Mouse (Mus musculus) hindbrain, embryonic 12.5 days (tissue): ENCODE data around the gene D930048N14Rik. TPM values are rescaled to one million over a fixed set of nuclear protein-coding genes. Genes with fewer than 3 reads are reported as not detected.
"Not testable (repeated sequence)": the region's sequence is repeated elsewhere in the genome, so short reads cannot be mapped to it uniquely, and the experiment has no call there.

Experiments used
- ATAC-seq: fragments of 200-750 bp; cut with Nextera tagmentation; 2 replicates; pipeline ENCODE4 v1.8.0; 2017; ENCODE audit warnings: moderate TSS enrichment; ENCODE audit not compliant: low FRiP score
- H3K27ac ChIP-seq: fragments of 300-500 bp; sonication (generic); 2 replicates; pipeline ENCODE4 v1.5.1; 2016; ENCODE audit warnings: mild to moderate bottlenecking
- H3K27me3 ChIP-seq: fragments of 300-500 bp; sonication (generic); 2 replicates; pipeline ENCODE4 v1.6.1; 2016; ENCODE audit warnings: mild to moderate bottlenecking
- H3K36me3 ChIP-seq: fragments of 300-500 bp; sonication (generic); 2 replicates; pipeline ENCODE4 v1.6.1; 2016; ENCODE audit warnings: mild to moderate bottlenecking
- H3K4me1 ChIP-seq: fragments of 300-500 bp; sonication (generic); 2 replicates; pipeline ENCODE4 v1.6.1; 2016
- H3K4me2 ChIP-seq: fragments of 300-500 bp; sonication (generic); replicated peaks from 2 replicates; pipeline ENCODE4 v1.6.1; 2016; ENCODE audit warnings: mild to moderate bottlenecking
- H3K4me3 ChIP-seq: fragments of 300-500 bp; sonication (generic); 2 replicates; pipeline ENCODE4 v1.5.1; 2016; ENCODE audit warnings: mild to moderate bottlenecking
- H3K9ac ChIP-seq: fragments of 300-500 bp; sonication (generic); 2 replicates; pipeline ENCODE4 v1.6.1; 2016; ENCODE audit warnings: mild to moderate bottlenecking, moderate library complexity
- H3K9me3 ChIP-seq: fragments of 300-500 bp; sonication (generic); replicated peaks from 2 replicates; pipeline ENCODE4 v1.6.1; 2016; ENCODE audit warnings: mild to moderate bottlenecking
- WGBS: fragments of 180-500 bp; shearing (Covaris S2); methylation state at CpG from one replicate; pipeline ENCODE4 v1.1.7; 2016; 5-methylcytosine and 5-hydroxymethylcytosine counted together
- polyA plus RNA-seq: library from polyadenylated mRNA; unstranded; fragments of >200 nt; fragmentation: Nextera tagmentation; extraction: Ambion mirVana; gene quantifications from 2 replicates; pipeline ENCODE4 v1.2.1, GENCODE M21; 2016

D930048N14Rik gene
- polyA plus RNA-seq, 1 experiment from 2014 or later = 0.98 TPM

DNA sequence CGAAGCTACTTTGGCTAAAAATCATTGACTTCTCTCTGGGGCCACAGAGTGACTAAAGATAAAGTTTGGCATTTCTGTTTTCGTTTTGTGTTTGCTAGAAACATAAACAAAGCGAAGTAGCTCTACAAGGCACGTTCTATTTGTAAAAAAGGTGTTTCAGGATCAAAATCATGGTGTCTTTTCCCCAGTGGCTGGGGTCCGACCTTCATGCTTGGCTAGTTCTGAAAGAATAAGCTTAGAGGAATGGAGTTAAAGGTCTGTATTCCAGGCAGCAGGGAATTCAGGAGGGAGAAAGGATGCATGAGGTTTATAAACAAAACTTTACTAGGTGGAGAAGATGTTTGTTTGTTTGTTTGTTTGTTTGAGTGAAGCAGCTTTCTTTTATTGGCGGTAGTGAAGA lies 38.6 kb downstream of the D930048N14Rik start:
- Histone ChIP-seq H3K4me2 (peak overlapping the region; percentile 77), H3K4me3 (peak overlapping the region; percentile 65), H3K36me3 (peaks cover 16% of the 10 kb centered on the region), H3K27ac (peak overlapping the region; percentile 99), H3K4me1 (peaks cover 10% of the 10 kb centered on the region), H3K27me3 (no peaks in the 10 kb centered on the region), H3K9me3 (no peaks in the 10 kb centered on the region), H3K9ac (peak overlapping the region; percentile 53)
- 21% methylated on average over 6 of the region's 6 CpGs for WGBS
- no peak for ATAC-seq

DNA sequence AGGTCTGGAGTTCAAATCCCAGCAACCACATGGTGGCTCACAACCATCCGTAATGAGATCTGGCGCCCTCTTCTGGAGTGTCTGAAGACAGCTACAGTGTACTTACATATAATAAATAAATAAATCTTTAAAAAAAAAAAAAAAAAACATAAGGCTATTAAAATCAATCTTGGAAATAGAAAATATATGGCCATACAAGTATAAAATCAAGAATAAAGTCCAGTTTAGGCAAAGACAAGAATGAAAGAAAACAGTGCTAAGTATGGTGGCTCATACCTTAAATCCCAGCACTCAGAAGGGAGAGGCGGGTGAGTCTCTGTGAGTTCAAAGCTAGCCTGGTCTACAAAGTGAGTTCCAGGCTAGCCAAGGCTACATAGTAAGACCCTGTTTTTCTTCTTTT lies 39.8 kb downstream of the D930048N14Rik start:
- H3K9ac ChIP-seq, H3K4me2 ChIP-seq, H3K4me3 ChIP-seq, H3K9me3 ChIP-seq, H3K27me3 ChIP-seq, H3K27ac ChIP-seq, H3K36me3 ChIP-seq, ATAC-seq: not testable (repeated sequence)
- 90% methylated on average over 1 of the region's 3 CpGs for WGBS
- peaks cover 10% of the 10 kb centered on the region for H3K4me1 ChIP-seq

DNA sequence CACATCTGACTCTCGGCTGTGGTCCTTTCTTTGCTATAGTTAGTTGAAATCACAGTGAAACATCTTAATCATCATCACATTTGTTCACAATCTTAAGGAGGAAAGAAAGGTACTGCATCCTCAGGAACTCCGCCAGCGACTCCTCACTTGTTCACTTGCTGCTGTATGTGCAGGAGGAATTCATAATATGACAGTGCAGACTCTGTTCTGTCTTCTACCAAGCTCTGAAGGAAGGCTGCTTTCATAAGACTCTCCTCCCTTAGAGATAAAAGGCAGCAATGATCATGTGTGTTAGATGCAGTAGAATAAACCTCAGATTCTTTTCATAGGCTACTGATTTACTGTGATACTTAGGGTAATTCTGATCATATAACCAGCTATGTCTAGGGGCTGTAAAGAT lies 44.2 kb downstream of the D930048N14Rik start:
- 94% methylated on average over 3 of the region's 3 CpGs for WGBS
- H3K36me3 ChIP-seq = peaks cover 40% of the 10 kb centered on the region
- ATAC-seq = no peak

GRCm38 (mm10) chr11:51702831-51703230 lies 52.1 kb downstream of the D930048N14Rik start:
- no peaks in the 10 kb centered on the region for H3K4me1 ChIP-seq
- no peak for ATAC-seq
- no peak overlapping the region for H3K4me3 ChIP-seq
- no peaks in the 10 kb centered on the region for H3K9me3 ChIP-seq
- H3K9ac ChIP-seq = no peak overlapping the region
- 85% methylated on average over 3 of the region's 3 CpGs for WGBS
- H3K27me3 ChIP-seq = no peaks in the 10 kb centered on the region
- H3K27ac ChIP-seq = no peak overlapping the region
- H3K4me2 ChIP-seq = no peak overlapping the region
- peaks cover 77% of the 10 kb centered on the region for H3K36me3 ChIP-seq

More for the DNA sequence above, 44.2 kb downstream of the D930048N14Rik start:
- no peaks in the 10 kb centered on the region for H3K4me1 ChIP-seq
- no peak overlapping the region for H3K4me3 ChIP-seq
- H3K27me3 ChIP-seq = no peaks in the 10 kb centered on the region
- no peak overlapping the region for H3K4me2 ChIP-seq
- no peak overlapping the region for H3K9ac ChIP-seq
- H3K27ac ChIP-seq = no peak overlapping the region
- no peaks in the 10 kb centered on the region for H3K9me3 ChIP-seq

DNA sequence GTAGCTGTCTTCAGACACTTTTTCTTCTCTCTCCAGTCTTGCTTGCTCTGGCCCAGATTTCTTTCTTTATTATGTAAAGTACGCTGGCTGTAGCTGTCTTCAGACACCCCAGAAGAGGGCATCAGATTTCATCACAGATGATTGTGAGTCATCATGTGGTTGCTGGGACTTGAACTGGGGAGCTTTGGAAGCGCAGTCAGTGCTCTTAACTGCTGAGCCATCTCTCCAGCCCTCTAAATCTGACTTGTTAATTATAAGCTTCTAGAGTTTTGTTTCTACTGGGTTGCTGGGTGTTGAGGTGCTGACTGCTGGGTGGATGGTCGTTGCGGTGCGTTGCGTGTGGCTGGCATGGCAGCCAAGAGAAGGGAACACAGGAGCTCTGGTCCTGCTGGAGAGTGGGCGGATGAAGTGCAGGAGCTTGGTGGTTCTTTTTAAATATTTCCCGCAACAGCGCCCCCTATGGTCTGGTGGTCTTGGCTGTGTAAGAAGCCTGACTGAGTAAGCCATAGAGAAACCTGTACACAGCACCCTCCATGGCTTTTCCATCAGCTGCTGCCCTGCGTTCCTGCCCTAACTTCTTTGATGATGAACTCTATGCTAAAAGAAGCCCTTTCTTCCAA lies 52.7 kb downstream of the D930048N14Rik start:
- Histone ChIP-seq H3K9ac (no peak overlapping the region), H3K27ac (no peak overlapping the region), H3K4me3 (no peak overlapping the region), H3K27me3 (no peaks in the 10 kb centered on the region), H3K4me2 (no peak overlapping the region), H3K9me3 (no peaks in the 10 kb centered on the region), H3K36me3 (peaks cover 76% of the 10 kb centered on the region), H3K4me1 (no peaks in the 10 kb centered on the region)
- no peak for ATAC-seq
- 68% methylated on average over 10 of the region's 10 CpGs for WGBS

DNA sequence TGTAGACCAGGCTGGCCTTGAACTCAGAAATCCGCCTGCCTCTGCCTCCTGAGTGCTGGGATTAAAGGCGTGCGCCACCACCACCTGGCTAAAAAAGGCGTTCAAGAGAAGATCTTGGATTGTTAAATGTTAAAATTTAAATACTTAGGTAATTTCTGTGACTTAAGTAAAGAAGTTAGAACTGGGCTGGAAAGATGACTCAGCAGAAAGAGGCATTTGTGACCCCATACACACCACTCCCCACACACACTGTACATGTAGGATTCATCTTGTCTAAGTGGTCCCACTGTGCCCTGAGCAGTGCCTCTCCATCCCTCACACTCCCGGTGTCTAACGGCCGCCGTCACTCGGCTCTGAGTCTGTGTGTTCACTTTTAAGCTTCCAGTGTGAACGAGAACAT lies 55.7 kb downstream of the D930048N14Rik start:
- Histone ChIP-seq H3K4me1 (no peaks in the 10 kb centered on the region), H3K36me3 (peaks cover 63% of the 10 kb centered on the region), H3K9ac (no peak overlapping the region), H3K4me3 (no peak overlapping the region), H3K27ac (no peak overlapping the region), H3K9me3 (no peaks in the 10 kb centered on the region), H3K4me2 (no peak overlapping the region), H3K27me3 (no peaks in the 10 kb centered on the region)
- WGBS = 93% methylated on average over 10 of the region's 10 CpGs
- ATAC-seq = no peak

GRCm38 (mm10) chr11:51707080-51707479 lies 56.3 kb downstream of the D930048N14Rik start:
- Histone ChIP-seq H3K9me3 (no peaks in the 10 kb centered on the region), H3K4me2 (no peak overlapping the region), H3K4me1 (no peaks in the 10 kb centered on the region), H3K36me3 (peaks cover 63% of the 10 kb centered on the region), H3K27me3 (no peaks in the 10 kb centered on the region), H3K4me3 (no peak overlapping the region), H3K9ac (no peak overlapping the region), H3K27ac (no peak overlapping the region)
- no peak for ATAC-seq
- 96% methylated on average over 13 of the region's 13 CpGs for WGBS

Other genes with a start within 250 kb of the D930048N14Rik start
- gene Phykpl, start 66.2 kb upstream of the D930048N14Rik start, polyA plus RNA-seq = 14.0 and 16.0 TPM in 2 replicates
- gene Hnrnpab, start 44.1 kb upstream of the D930048N14Rik start, polyA plus RNA-seq = 723 and 728 TPM in 2 replicates
- 101 and 103 TPM in 2 replicates for gene Nhp2, start 31.2 kb upstream of the D930048N14Rik start, polyA plus RNA-seq
- 50.9 and 53.9 TPM in 2 replicates for gene Rmnd5b, start 15.1 kb upstream of the D930048N14Rik start, polyA plus RNA-seq
- gene N4bp3, start 112 bp upstream of the D930048N14Rik start, polyA plus RNA-seq = 12.4 and 14.9 TPM in 2 replicates
- gene 0610009B22Rik, start 37.9 kb downstream of the D930048N14Rik start, polyA plus RNA-seq = 105 and 109 TPM in 2 replicates
- 16.4 and 18.1 TPM in 2 replicates for gene Sec24a, start 112.7 kb downstream of the D930048N14Rik start, polyA plus RNA-seq
- 125 and 126 TPM in 2 replicates for gene Sar1b, start 112.7 kb downstream of the D930048N14Rik start, polyA plus RNA-seq
- gene Jade2, start 206.7 kb downstream of the D930048N14Rik start, polyA plus RNA-seq = 0.83 and 1.0 TPM in 2 replicates